Mouse (Mus musculus) kidney, adult 2 months (tissue): Measurements from ENCODE around the gene Ndufs6.

Source experiments
- CTCF ChIP-seq: fragments of 200-500 bp; conservative IDR thresholded peaks from 2 replicates; pipeline ENCODE4 v1.5.1; 2011; ENCODE audit warnings: low read depth, mild to moderate bottlenecking, control low read depth, low read length, moderate library complexity, mixed read lengths; ENCODE audit not compliant: insufficient read depth, insufficient read length
- POLR2A ChIP-seq: fragments of 200-500 bp; IDR thresholded peaks from one replicate; pipeline ENCODE4 v1.6.1; 2011; ENCODE audit warnings: low read depth, low read length, control low read depth

- no peak for TF ChIP-seq CTCF
- no peak for TF ChIP-seq POLR2A
Observed at GRCm38 (mm10) chr13:73269891-73270290, 58.5 kb downstream of the Ndufs6 start.
